8 mouse cellular contexts compared by ENCODE assay signal in genomic region chr7:131559986-131560696, GRCm38 (mm10). TPM values are rescaled to one million over a fixed set of nuclear protein-coding genes. Genes with fewer than 3 reads are reported as not detected.
A peak's percentile ranks its signal among the peaks of the same experiment; 100 is the strongest.
DNase-seq lines count a peak whose midpoint lies in the region; ATAC-seq and TF ChIP-seq lines count a peak whose summit lies in the region.

Gene Bub3 (plus strand): TSS chr7:131560222.

- no peaks in the 10 kb centered on the region for H3K9me3 ChIP-seq in heart, embryonic 12.5 days (replicated peaks)
- H3K9me3 ChIP-seq in kidney, postnatal 0 days (replicated peaks; ENCODE audit: low read length): no peaks in the 10 kb centered on the region
- no peaks in the 10 kb centered on the region for H3K9me3 ChIP-seq in liver, embryonic 11.5 days (ENCODE audit: control insufficient read depth, low read length)
- H3K9me3 ChIP-seq in stomach, embryonic 14.5 days (ENCODE audit: control insufficient read depth, low read depth, low read length): no peaks in the 10 kb centered on the region

- H3K4me3 ChIP-seq in heart, embryonic 12.5 days: peak within 1 kb of the TSS; percentile 80
- peak within 1 kb of the TSS; percentile 82 for H3K4me3 ChIP-seq in kidney, postnatal 0 days (replicated peaks; ENCODE audit: low read depth, low read length)
- H3K4me3 ChIP-seq in liver, embryonic 11.5 days (ENCODE audit: low read depth, low read length): peak within 1 kb of the TSS; percentile 88
- peak within 1 kb of the TSS; percentile 85 for H3K4me3 ChIP-seq in stomach, embryonic 14.5 days (ENCODE audit: low read depth, low read length)

- H3K27me3 ChIP-seq in heart, embryonic 12.5 days (replicated peaks): peaks cover 34% of the 10 kb centered on the region
- H3K27me3 ChIP-seq in kidney, postnatal 0 days (ENCODE audit: insufficient read depth, low read length): peaks cover 36% of the 10 kb centered on the region
- H3K27me3 ChIP-seq in liver, embryonic 11.5 days (replicated peaks; ENCODE audit: control insufficient read depth, insufficient read depth, low read length): peaks cover 35% of the 10 kb centered on the region
- peaks cover 24% of the 10 kb centered on the region; the same call in 1 of the 2 replicates for H3K27me3 ChIP-seq in stomach, embryonic 14.5 days (ENCODE audit: control insufficient read depth, insufficient read depth, low read length)

- H3K27ac ChIP-seq in heart, embryonic 12.5 days (ENCODE audit: poor library complexity, severe bottlenecking): peak within 1 kb of the TSS; percentile 87
- peak within 1 kb of the TSS; percentile 90 for H3K27ac ChIP-seq in kidney, postnatal 0 days
- peak within 1 kb of the TSS; percentile 73 for H3K27ac ChIP-seq in liver, embryonic 11.5 days (ENCODE audit: low read depth, low read length)
- peak within 1 kb of the TSS; percentile 90 for H3K27ac ChIP-seq in stomach, embryonic 14.5 days (ENCODE audit: low read length)

- WGBS in heart, embryonic 12.5 days: under 1% methylated on average over 46 of the region's 51 CpGs
- under 1% methylated on average over 46 of the region's 51 CpGs for WGBS in kidney, postnatal 0 days
- under 1% methylated on average over 48 of the region's 51 CpGs for WGBS in liver, embryonic 11.5 days
- WGBS in stomach, embryonic 14.5 days: 0% methylated on average over 43 of the region's 51 CpGs

- H3K4me2 ChIP-seq in heart, embryonic 12.5 days: peak within 1 kb of the TSS; percentile 81
- H3K4me2 ChIP-seq in kidney, postnatal 0 days (ENCODE audit: low read length): peak within 1 kb of the TSS; percentile 60
- H3K4me2 ChIP-seq in liver, embryonic 11.5 days: peak within 1 kb of the TSS; percentile 76
- peak within 1 kb of the TSS; percentile 69 for H3K4me2 ChIP-seq in stomach, embryonic 14.5 days (replicated peaks; ENCODE audit: low read depth, low read length)

- peaks cover 14% of the 10 kb centered on the region for H3K4me1 ChIP-seq in heart, embryonic 12.5 days (replicated peaks)
- H3K4me1 ChIP-seq in kidney, postnatal 0 days (replicated peaks; ENCODE audit: insufficient read depth, low read length): peaks cover 10% of the 10 kb centered on the region; the same call in 1 of the 2 replicates
- H3K4me1 ChIP-seq in liver, embryonic 11.5 days (replicated peaks; ENCODE audit: control insufficient read depth, insufficient read depth, low read length): peaks cover 21% of the 10 kb centered on the region
- peaks cover 4% of the 10 kb centered on the region; the same call in 1 of the 2 replicates for H3K4me1 ChIP-seq in stomach, embryonic 14.5 days (ENCODE audit: control insufficient read depth, insufficient read depth, low read length)

- peaks cover 29% of the 10 kb centered on the region for H3K36me3 ChIP-seq in heart, embryonic 12.5 days
- peaks cover 20% of the 10 kb centered on the region for H3K36me3 ChIP-seq in kidney, postnatal 0 days (ENCODE audit: insufficient read depth, low read length)
- H3K36me3 ChIP-seq in liver, embryonic 11.5 days (ENCODE audit: control insufficient read depth, insufficient read depth, low read length): peaks cover 25% of the 10 kb centered on the region
- peaks cover 29% of the 10 kb centered on the region for H3K36me3 ChIP-seq in stomach, embryonic 14.5 days (ENCODE audit: control insufficient read depth, insufficient read depth, low read length)

- H3K9ac ChIP-seq in heart, embryonic 12.5 days: peak within 1 kb of the TSS; percentile 86
- H3K9ac ChIP-seq in kidney, postnatal 0 days (ENCODE audit: low read depth, low read length): peak within 1 kb of the TSS; percentile 87
- peak within 1 kb of the TSS; percentile 87 for H3K9ac ChIP-seq in liver, embryonic 11.5 days (ENCODE audit: low read depth, low read length)
- H3K9ac ChIP-seq in stomach, embryonic 14.5 days (replicated peaks; ENCODE audit: low read depth, low read length): peak within 1 kb of the TSS; percentile 84

- no peak for TF ChIP-seq CTCF in kidney, postnatal 0 days (IDR thresholded peaks at IDR 0.05; ENCODE audit: low read depth)

- ATAC-seq in erythroid progenitor cell, adult 5-6 weeks (replicated peaks; ENCODE audit: low FRiP score, poor library complexity, severe bottlenecking): peak; percentile 92
- ATAC-seq in heart, embryonic 12.5 days (ENCODE audit: insufficient number of reproducible peaks, low FRiP score): peak; percentile 93
- ATAC-seq in kidney, postnatal 0 days (replicated peaks; ENCODE audit: low FRiP score, low read depth): peak; percentile 94
- ATAC-seq in liver, embryonic 11.5 days (replicated peaks; ENCODE audit: low FRiP score): peak; percentile 90
- ATAC-seq in stomach, embryonic 14.5 days (ENCODE audit: insufficient number of reproducible peaks, insufficient read depth, low FRiP score, low read depth): peak; percentile 93

- DNase-seq in CD4-positive helper T cell, adult 2 months (ENCODE audit: low read depth, low spot score): peak; percentile 95
- DNase-seq in brain, embryonic 18.5 days (ENCODE audit: low read depth, low spot score): peak; percentile 91
- DNase-seq in kidney, postnatal 0 days (ENCODE audit: low spot score): peak; percentile 99
- DNase-seq in liver, embryonic 11.5 days (ENCODE audit: low spot score): peak; percentile 91
- DNase-seq in naive thymus-derived CD4-positive, alpha-beta T cell, adult 2 months (ENCODE audit: low read depth): peak; percentile 93

RNA-seq across cellular contexts. Expression of gene Bub3, which starts in this region (rescaled TPM):
- total RNA-seq in erythroid progenitor cell, adult 5-6 weeks (2015; ENCODE audit: low replicate concordance): 177 and 201 TPM in 2 replicates
- total RNA-seq in erythroid progenitor cell, adult 5-6 weeks (2017; ENCODE audit: low replicate concordance): 147 and 174 TPM in 2 replicates
- 129 and 133 TPM in 2 replicates for polyA plus RNA-seq in heart, embryonic 12.5 days (2016; fragmentation: Nextera tagmentation; extraction: Ambion mirVana)
- 136 and 142 TPM in 2 replicates for polyA plus RNA-seq in kidney, postnatal 0 days (2015; fragmentation: Nextera tagmentation; extraction: Ambion mirVana)
- 192 and 201 TPM in 2 replicates for polyA plus RNA-seq in liver, embryonic 11.5 days (2014; fragmentation: Nextera tagmentation; extraction: Ambion mirVana)
- 210 and 232 TPM in 2 replicates for polyA plus RNA-seq in stomach, embryonic 14.5 days (2014; fragmentation: Nextera tagmentation; extraction: Ambion mirVana)

Comparison
In these comparisons a context has a peak if more than half of its experiments do, and no peak if none do; other contexts are left out.
1. Peak in every context shown above with its lines: DNase-seq, ATAC-seq, H3K4me3 ChIP-seq and H3K27ac ChIP-seq.